Mouse (Mus musculus): Measurements from ENCODE around the gene Nfib. TPM values are rescaled to one million over a fixed set of nuclear protein-coding genes. Genes with fewer than 3 reads are reported as not detected.

Nfib gene
- polyA plus RNA-seq, 1 experiment = 4.1 TPM

DNA sequence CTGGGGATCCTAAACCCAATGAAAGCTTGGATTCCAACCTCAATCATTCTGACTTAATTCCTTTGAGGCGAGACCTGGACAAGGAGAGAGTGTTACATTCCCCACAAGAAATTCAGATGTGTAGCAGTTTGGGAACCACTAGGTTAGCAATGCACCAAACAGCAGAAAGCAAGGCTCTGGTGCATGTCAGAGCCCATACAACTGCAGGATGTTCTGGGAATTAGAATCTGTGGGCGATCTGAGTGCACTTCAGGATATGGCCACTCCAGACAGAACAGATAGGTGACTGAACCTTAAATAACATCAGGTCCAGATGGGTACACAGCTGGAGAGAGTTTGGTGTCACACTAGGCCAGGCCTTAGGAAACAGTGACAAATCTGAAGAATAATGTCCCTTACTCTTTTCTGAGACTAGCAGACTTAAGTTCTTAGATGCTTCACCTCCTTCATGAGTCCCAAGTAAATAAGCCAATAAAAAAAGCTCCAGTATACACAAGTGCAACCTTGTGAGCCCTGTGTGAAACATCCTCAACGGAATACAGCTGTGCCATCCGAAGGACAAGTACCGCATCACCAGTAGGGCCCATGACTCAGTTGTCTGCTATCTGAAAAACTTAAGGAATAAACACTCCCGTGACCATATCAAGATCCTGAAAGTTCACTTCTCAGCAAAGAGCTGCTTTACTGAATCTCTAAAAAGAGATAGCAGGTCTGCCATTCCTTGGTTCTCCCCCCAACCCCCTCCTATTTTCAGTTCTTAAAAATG lies 336.4 kb downstream of the Nfib start:
- WGBS = 81% methylated on average over 6 of the region's 6 CpGs
- no peak for TF ChIP-seq POLR2A (IDR thresholded peaks at IDR 0.05; ENCODE audit: borderline replicate concordance, control insufficient read depth, low read depth, low read length)
- no peak for TF ChIP-seq CTCF (IDR thresholded peaks at IDR 0.05; ENCODE audit: control insufficient read depth, insufficient read depth, low read length)

DNA sequence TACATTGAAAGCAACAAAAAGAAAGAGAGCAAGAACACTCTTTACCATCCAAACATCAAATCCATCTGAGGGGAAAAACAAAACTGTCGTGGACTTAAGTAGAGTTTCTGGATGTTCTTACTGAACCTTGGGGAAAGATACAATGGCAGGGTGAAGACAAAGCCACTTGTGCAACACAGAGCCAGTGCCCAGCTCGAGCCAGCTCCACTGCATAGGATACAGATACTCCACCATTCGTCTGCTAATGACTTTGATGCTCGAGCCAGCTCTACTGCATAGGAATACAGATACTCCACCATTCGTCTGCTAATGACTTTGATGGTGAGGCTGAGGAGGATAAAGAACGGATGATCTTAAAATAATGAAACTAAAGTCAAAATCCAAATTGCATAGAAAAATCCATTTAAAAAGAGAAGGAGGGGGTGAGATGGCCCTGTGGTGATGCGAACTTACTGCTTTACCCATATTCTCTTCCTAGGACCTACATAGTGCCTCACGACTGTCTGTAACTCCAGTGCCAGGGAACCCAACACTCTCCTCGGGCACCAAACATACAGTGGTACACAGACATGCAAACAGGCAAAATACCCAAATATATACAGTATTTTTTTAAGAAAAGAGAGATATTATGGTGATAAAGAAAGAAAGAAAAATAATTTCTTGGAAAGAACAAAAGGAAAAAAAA lies 337.3 kb downstream of the Nfib start:
- Histone ChIP-seq H3K4me3 (replicated peaks; ENCODE audit: control insufficient read depth, low read depth, low read length) (no peak overlapping the region), H3K4me1 (ENCODE audit: control insufficient read depth, insufficient read depth, low read length) (no peaks in the 10 kb centered on the region), H3K27ac (ENCODE audit: control insufficient read depth, insufficient read depth, low read depth, low read length, poor library complexity) (no peak overlapping the region)
- WGBS = 76% methylated on average over 9 of the region's 9 CpGs
- TF ChIP-seq CTCF (IDR thresholded peaks at IDR 0.05; ENCODE audit: control insufficient read depth, insufficient read depth, low read length) (no peak), POLR2A (IDR thresholded peaks at IDR 0.05; ENCODE audit: borderline replicate concordance, control insufficient read depth, low read depth, low read length) (no peak)

More for the DNA sequence above, 336.4 kb downstream of the Nfib start:
- no peak overlapping the region for H3K4me3 ChIP-seq (replicated peaks; ENCODE audit: control insufficient read depth, low read depth, low read length)
- H3K27ac ChIP-seq (ENCODE audit: control insufficient read depth, insufficient read depth, low read depth, low read length, poor library complexity) = no peak overlapping the region
- no peaks in the 10 kb centered on the region for H3K4me1 ChIP-seq (ENCODE audit: control insufficient read depth, insufficient read depth, low read length)

DNA sequence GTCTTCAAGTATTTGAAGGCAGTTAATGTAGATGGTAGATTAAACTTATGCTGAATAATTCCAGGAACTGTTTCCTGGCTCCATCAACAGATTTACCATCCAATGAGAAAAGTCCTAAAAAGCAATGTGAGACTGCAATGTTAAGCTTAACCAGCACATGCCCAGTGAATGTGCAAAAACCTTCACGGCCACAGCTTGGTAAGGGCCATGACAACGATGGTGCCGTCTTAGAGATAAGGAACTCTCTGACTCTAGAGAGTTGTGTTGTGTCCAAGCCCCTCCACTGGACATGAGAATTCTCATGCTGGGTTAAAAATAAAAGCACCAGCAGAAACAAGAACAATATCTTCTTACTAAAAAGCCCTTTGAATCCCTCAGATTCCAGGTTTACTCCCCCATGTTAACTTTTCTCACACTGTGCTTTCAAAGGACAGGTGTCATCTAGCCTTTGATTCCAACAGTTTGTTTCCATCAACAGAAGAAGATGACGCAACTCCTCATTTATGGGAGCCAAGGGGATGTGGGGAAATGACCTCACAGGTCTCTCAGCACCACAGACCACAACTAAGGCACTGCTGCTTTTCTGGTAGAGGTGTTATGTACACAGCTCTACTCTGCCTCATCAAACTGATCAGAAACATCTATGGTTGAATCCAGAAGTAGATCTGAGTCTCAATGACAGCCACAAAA lies 340.7 kb downstream of the Nfib start:
- Histone ChIP-seq H3K4me1 (ENCODE audit: control insufficient read depth, insufficient read depth, low read length) (no peaks in the 10 kb centered on the region), H3K4me3 (replicated peaks; ENCODE audit: control insufficient read depth, low read depth, low read length) (no peak overlapping the region), H3K27ac (ENCODE audit: control insufficient read depth, insufficient read depth, low read depth, low read length, poor library complexity) (no peak overlapping the region)
- TF ChIP-seq POLR2A (IDR thresholded peaks at IDR 0.05; ENCODE audit: borderline replicate concordance, control insufficient read depth, low read depth, low read length) = no peak
- 40% methylated on average over 4 of the region's 4 CpGs for WGBS

- no peak for TF ChIP-seq CTCF (IDR thresholded peaks at IDR 0.05; ENCODE audit: control insufficient read depth, insufficient read depth, low read length)
- no peak for TF ChIP-seq POLR2A (IDR thresholded peaks at IDR 0.05; ENCODE audit: borderline replicate concordance, control insufficient read depth, low read depth, low read length)
- Histone ChIP-seq H3K27ac (ENCODE audit: control insufficient read depth, insufficient read depth, low read depth, low read length, poor library complexity) (no peak overlapping the region), H3K4me1 (ENCODE audit: control insufficient read depth, insufficient read depth, low read length) (no peaks in the 10 kb centered on the region), H3K4me3 (replicated peaks; ENCODE audit: control insufficient read depth, low read depth, low read length) (no peak overlapping the region)
- 74% methylated on average over 6 of the region's 6 CpGs for WGBS
Observed at GRCm38 (mm10) chr4:82363951-82364350, 341.6 kb downstream of the Nfib start.

- Histone ChIP-seq H3K4me1 (ENCODE audit: control insufficient read depth, insufficient read depth, low read length) (no peaks in the 10 kb centered on the region), H3K27ac (ENCODE audit: control insufficient read depth, insufficient read depth, low read depth, low read length, poor library complexity) (no peak overlapping the region), H3K4me3 (replicated peaks; ENCODE audit: control insufficient read depth, low read depth, low read length) (no peak overlapping the region)
- TF ChIP-seq CTCF (IDR thresholded peaks at IDR 0.05; ENCODE audit: control insufficient read depth, insufficient read depth, low read length) (no peak), POLR2A (IDR thresholded peaks at IDR 0.05; ENCODE audit: borderline replicate concordance, control insufficient read depth, low read depth, low read length) (no peak)
- 78% methylated on average over 3 of the region's 3 CpGs for WGBS
Observed at GRCm38 (mm10) chr4:82362294-82362693, 343.3 kb downstream of the Nfib start.

GRCm38 (mm10) chr4:82360081-82360511 lies 345.5 kb downstream of the Nfib start:
- 36% methylated on average over 4 of the region's 4 CpGs for WGBS
- H3K27ac ChIP-seq (ENCODE audit: control insufficient read depth, insufficient read depth, low read depth, low read length, poor library complexity) = no peak overlapping the region
- no peaks in the 10 kb centered on the region for H3K4me1 ChIP-seq (ENCODE audit: control insufficient read depth, insufficient read depth, low read length)
- TF ChIP-seq CTCF (IDR thresholded peaks at IDR 0.05; ENCODE audit: control insufficient read depth, insufficient read depth, low read length) (no peak), POLR2A (IDR thresholded peaks at IDR 0.05; ENCODE audit: borderline replicate concordance, control insufficient read depth, low read depth, low read length) (no peak)
- no peak overlapping the region for H3K4me3 ChIP-seq (replicated peaks; ENCODE audit: control insufficient read depth, low read depth, low read length)

- 13% methylated on average over 3 of the region's 3 CpGs for WGBS
- TF ChIP-seq CTCF (IDR thresholded peaks at IDR 0.05; ENCODE audit: control insufficient read depth, insufficient read depth, low read length) (no peak), POLR2A (IDR thresholded peaks at IDR 0.05; ENCODE audit: borderline replicate concordance, control insufficient read depth, low read depth, low read length) (no peak)
- Histone ChIP-seq H3K4me1 (ENCODE audit: control insufficient read depth, insufficient read depth, low read length) (no peaks in the 10 kb centered on the region), H3K4me3 (replicated peaks; ENCODE audit: control insufficient read depth, low read depth, low read length) (no peak overlapping the region), H3K27ac (ENCODE audit: control insufficient read depth, insufficient read depth, low read depth, low read length, poor library complexity) (no peak overlapping the region)
Observed at GRCm38 (mm10) chr4:82359110-82359509, 346.4 kb downstream of the Nfib start.

DNA sequence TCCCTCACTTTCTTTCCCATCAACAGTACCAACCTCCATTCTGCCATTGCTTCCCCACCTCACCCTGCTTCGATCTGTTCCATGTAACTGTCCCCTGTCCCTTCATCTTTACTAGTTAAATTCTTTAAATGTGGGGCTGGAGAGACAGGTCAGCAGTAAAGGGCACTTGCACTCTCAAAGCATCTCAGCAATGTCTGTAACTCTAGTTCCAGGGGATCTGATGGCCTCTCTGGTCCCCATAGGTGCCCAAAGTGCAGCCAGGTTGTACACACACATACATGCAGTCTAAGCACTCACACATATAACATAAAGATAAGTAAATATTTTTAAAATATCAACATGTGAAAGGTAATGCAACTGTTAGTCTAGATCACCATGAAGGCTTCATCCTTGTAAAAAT lies 356.5 kb downstream of the Nfib start:
- no peak for TF ChIP-seq CTCF (IDR thresholded peaks at IDR 0.05; ENCODE audit: control insufficient read depth, insufficient read depth, low read length)
- WGBS = 53% methylated on average over 1 of the region's 1 CpGs
- H3K4me1 ChIP-seq (ENCODE audit: control insufficient read depth, insufficient read depth, low read length) = no peaks in the 10 kb centered on the region
- H3K4me3 ChIP-seq (replicated peaks; ENCODE audit: control insufficient read depth, low read depth, low read length) = no peak overlapping the region
- H3K27ac ChIP-seq (ENCODE audit: control insufficient read depth, insufficient read depth, low read depth, low read length, poor library complexity) = no peak overlapping the region

Data from bone marrow, adult 2 months (tissue).